Mouse (Mus musculus) embryonic fibroblast, embryonic 13.5 days (primary cell): Measurements from ENCODE around the gene Plb1.

ENCODE experiments used
- CTCF ChIP-seq: IDR thresholded peaks from 2 replicates; pipeline ENCODE4 v1.5.1; 2011; ENCODE audit warnings: mild to moderate bottlenecking, control low read depth, low read length, moderate library complexity, borderline replicate concordance; ENCODE audit not compliant: insufficient read depth
- POLR2A ChIP-seq: IDR thresholded peaks from 2 replicates; pipeline ENCODE4 v1.6.1; 2011; ENCODE audit warnings: low read depth, mild to moderate bottlenecking, control low read depth, low read length, moderate library complexity

DNA sequence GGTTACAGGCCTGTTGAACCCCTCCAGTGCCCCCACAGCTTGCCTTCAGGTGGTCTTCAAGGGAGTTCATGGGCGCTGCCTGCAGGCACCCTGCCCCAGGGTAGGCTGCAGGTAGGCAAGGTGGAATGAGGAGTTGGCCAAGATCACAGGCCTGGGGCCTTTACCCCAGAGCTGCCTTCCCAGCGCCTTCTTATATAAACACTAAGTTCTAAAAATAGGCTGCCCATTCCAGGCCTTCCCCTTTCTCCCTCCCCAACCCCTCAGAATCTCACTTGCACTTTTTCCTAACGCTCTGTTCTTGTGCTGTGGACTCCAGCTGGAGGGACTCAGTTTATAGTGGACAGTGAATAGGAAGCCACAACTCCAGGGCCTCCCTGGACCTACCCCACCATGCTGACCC is 117.2 kb downstream of the Plb1 start:
- TF ChIP-seq POLR2A (no peak), CTCF (no peak)
